Mouse (Mus musculus): Measurements from ENCODE around the gene Vps8. TPM values are rescaled to one million over a fixed set of nuclear protein-coding genes. Genes with fewer than 3 reads are reported as not detected.

Gene Vps8
- polyA plus RNA-seq, 2 experiments: 3.0 to 5.1 TPM

DNA sequence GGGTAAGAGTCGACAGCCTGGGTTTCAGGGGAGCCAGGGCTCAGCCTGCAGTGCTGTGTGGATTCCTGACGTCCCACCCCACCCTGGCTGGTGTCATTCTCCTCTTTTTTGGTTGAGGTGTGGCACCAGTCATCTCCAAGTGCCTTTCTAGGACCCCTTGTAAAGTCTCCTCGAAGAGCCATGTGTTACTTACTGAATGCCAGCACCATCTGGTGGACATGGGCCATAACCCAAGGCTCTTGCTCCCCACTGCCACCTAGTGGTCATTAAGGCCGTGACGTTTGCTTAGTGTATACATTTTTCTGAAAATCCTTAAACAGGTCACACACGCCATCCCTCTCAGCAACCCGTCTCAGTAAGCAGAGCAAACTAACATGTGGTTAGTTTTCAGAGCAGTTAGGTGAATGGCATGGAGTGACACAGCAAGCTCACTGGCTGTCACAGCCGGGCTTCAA, 10.3 kb upstream of the Vps8 start:
- Histone ChIP-seq H3K36me3 (replicated peaks; ENCODE audit: control insufficient read depth, insufficient read depth, low read depth) (no peaks in the 10 kb centered on the region), H3K9ac (replicated peaks) (no peak overlapping the region), H3K4me3 (ENCODE audit: insufficient read depth in 1 of 2, low read depth in 2 of 2, low read length in 2 of 2) (no peak overlapping the region), H3K4me1 (replicated peaks; ENCODE audit: control insufficient read depth in 2 of 2, insufficient read depth in 2 of 2, low read length in 1 of 2) (peaks cover 0 to under 1% of the 10 kb centered on the region in 2 experiments; a peak in 1 of 4 replicates), H3K27ac (no peak overlapping the region), H3K9me3 (ENCODE audit: control insufficient read depth, low read length) (no peaks in the 10 kb centered on the region), H3K4me2 (ENCODE audit: low read depth) (no peak overlapping the region), H3K27me3 (ENCODE audit: control insufficient read depth, insufficient read depth, low read length) (no peaks in the 10 kb centered on the region)
- TF ChIP-seq CTCF (IDR thresholded peaks at IDR 0.05; ENCODE audit: low read depth): peak; percentile 100
- no peak for TF ChIP-seq EP300 (IDR thresholded peaks at IDR 0.05; ENCODE audit: low read depth)
- WGBS (ENCODE audit: insufficient replicate concordance): 17% methylated on average over 8 of the region's 8 CpGs
- ATAC-seq (ENCODE audit: insufficient read depth) (no peak), DNase-seq (ENCODE audit: low read depth in 3 of 3, low spot score in 3 of 3) (peak; percentile 67 to 76 (median 69))

DNA sequence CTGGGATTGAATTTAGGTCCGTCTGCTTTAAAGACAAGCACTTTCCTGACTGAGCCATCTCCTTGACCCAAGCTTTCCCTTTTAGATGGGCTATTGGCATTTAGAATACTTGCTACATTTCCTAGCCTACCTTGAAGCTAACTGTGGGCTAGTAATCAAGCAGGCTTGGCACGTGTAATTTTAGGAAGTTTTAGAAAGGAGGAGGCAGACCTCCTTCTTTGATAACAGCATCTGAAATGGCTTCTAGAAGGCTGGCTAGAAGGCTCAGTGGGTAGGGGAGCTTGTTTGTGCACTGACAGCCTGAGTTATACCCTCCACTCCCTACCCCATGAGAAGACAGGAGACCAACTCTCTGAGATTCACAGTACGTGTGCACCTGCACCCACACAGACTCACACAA, 9.1 kb upstream of the Vps8 start:
- TF ChIP-seq EP300 (IDR thresholded peaks at IDR 0.05; ENCODE audit: low read depth) (no peak), CTCF (IDR thresholded peaks at IDR 0.05; ENCODE audit: low read depth) (no peak)
- H3K27ac ChIP-seq: no peak overlapping the region
- WGBS (ENCODE audit: insufficient replicate concordance): 39% methylated on average over 3 of the region's 3 CpGs

GRCm38 (mm10) chr16:21415128-21415527, 7.8 kb upstream of the Vps8 start:
- Histone ChIP-seq H3K4me2 (ENCODE audit: low read depth) (no peak overlapping the region), H3K36me3 (replicated peaks; ENCODE audit: control insufficient read depth, insufficient read depth, low read depth) (no peaks in the 10 kb centered on the region), H3K27ac (no peak overlapping the region), H3K9me3 (ENCODE audit: control insufficient read depth, low read length) (no peaks in the 10 kb centered on the region), H3K4me3 (ENCODE audit: insufficient read depth in 1 of 2, low read depth in 2 of 2, low read length in 2 of 2) (no peak overlapping the region), H3K27me3 (ENCODE audit: control insufficient read depth, insufficient read depth, low read length) (no peaks in the 10 kb centered on the region), H3K4me1 (replicated peaks; ENCODE audit: control insufficient read depth in 2 of 2, insufficient read depth in 2 of 2, low read length in 1 of 2) (peaks cover 0 to 6% of the 10 kb centered on the region in 2 experiments; a peak in 3 of 4 replicates), H3K9ac (replicated peaks) (no peak overlapping the region)
- DNase-seq (ENCODE audit: low read depth in 3 of 3, low spot score in 3 of 3): no peak
- ATAC-seq (ENCODE audit: insufficient read depth): no peak
- TF ChIP-seq EP300 (IDR thresholded peaks at IDR 0.05; ENCODE audit: low read depth) (no peak), CTCF (IDR thresholded peaks at IDR 0.05; ENCODE audit: low read depth) (no peak)
- 78% methylated on average over 8 of the region's 8 CpGs for WGBS (ENCODE audit: insufficient replicate concordance)

More for the DNA sequence above, 9.1 kb upstream of the Vps8 start:
- ATAC-seq (ENCODE audit: insufficient read depth) (no peak), DNase-seq (ENCODE audit: low read depth in 3 of 3, low spot score in 3 of 3) (no peak)
- Histone ChIP-seq H3K27me3 (ENCODE audit: control insufficient read depth, insufficient read depth, low read length) (no peaks in the 10 kb centered on the region), H3K9ac (replicated peaks) (no peak overlapping the region), H3K9me3 (ENCODE audit: control insufficient read depth, low read length) (no peaks in the 10 kb centered on the region), H3K4me1 (replicated peaks; ENCODE audit: control insufficient read depth in 2 of 2, insufficient read depth in 2 of 2, low read length in 1 of 2) (peaks cover 0 to 6% of the 10 kb centered on the region in 2 experiments; a peak in 3 of 4 replicates), H3K4me2 (ENCODE audit: low read depth) (no peak overlapping the region), H3K4me3 (ENCODE audit: insufficient read depth in 1 of 2, low read depth in 2 of 2, low read length in 2 of 2) (no peak overlapping the region), H3K36me3 (replicated peaks; ENCODE audit: control insufficient read depth, insufficient read depth, low read depth) (no peaks in the 10 kb centered on the region)

GRCm38 (mm10) chr16:21418012-21418411, 4.9 kb upstream of the Vps8 start:
- Histone ChIP-seq H3K9ac (replicated peaks) (no peak overlapping the region), H3K4me1 (replicated peaks; ENCODE audit: control insufficient read depth in 2 of 2, insufficient read depth in 2 of 2, low read length in 1 of 2) (peaks cover 0 to 9% of the 10 kb centered on the region in 2 experiments; a peak in 3 of 4 replicates), H3K36me3 (replicated peaks; ENCODE audit: control insufficient read depth, insufficient read depth, low read depth) (no peaks in the 10 kb centered on the region), H3K27me3 (ENCODE audit: control insufficient read depth, insufficient read depth, low read length) (no peaks in the 10 kb centered on the region), H3K4me2 (ENCODE audit: low read depth) (no peak overlapping the region), H3K4me3 (ENCODE audit: insufficient read depth in 1 of 2, low read depth in 2 of 2, low read length in 2 of 2) (no peak overlapping the region), H3K9me3 (ENCODE audit: control insufficient read depth, low read length) (no peaks in the 10 kb centered on the region), H3K27ac (no peak overlapping the region)
- DNase-seq (ENCODE audit: low read depth in 3 of 3, low spot score in 3 of 3) (peak; percentile 17 to 49 (median 32)), ATAC-seq (ENCODE audit: insufficient read depth) (peak; percentile 24; the same call in 1 of the 2 replicates)
- 43% methylated on average over 5 of the region's 5 CpGs for WGBS (ENCODE audit: insufficient replicate concordance)
- TF ChIP-seq EP300 (IDR thresholded peaks at IDR 0.05; ENCODE audit: low read depth) (no peak), CTCF (IDR thresholded peaks at IDR 0.05; ENCODE audit: low read depth) (no peak)

DNA sequence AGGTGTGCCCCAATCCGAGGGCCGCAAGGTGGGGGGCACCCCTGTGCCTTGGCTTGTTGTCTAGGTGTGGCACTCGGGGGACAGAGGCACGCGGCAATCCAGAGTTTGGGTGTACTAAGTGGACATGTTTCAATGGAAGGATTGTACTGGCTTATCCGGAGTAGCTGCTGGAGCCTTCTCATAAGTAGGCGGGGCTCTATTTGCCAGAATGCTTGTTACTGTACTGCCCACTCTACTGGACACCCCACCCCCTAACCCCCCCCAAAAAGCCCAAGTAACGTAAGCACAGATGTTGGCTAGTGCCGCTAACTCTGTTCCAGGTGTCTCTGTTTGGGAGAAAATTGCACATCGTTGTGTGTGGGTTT, 610 bp downstream of the Vps8 start:
- DNase-seq (ENCODE audit: low read depth in 3 of 3, low spot score in 3 of 3) (peak; percentile 22 to 41 (median 22)), ATAC-seq (ENCODE audit: insufficient read depth) (peak; percentile 50)
- Histone ChIP-seq H3K27ac (peak overlapping the region; percentile 55), H3K9me3 (ENCODE audit: control insufficient read depth, low read length) (no peaks in the 10 kb centered on the region), H3K36me3 (replicated peaks; ENCODE audit: control insufficient read depth, insufficient read depth, low read depth) (no peaks in the 10 kb centered on the region), H3K4me1 (replicated peaks; ENCODE audit: control insufficient read depth in 2 of 2, insufficient read depth in 2 of 2, low read length in 1 of 2) (peaks cover 0 to 5% of the 10 kb centered on the region in 2 experiments; a peak in 2 of 4 replicates), H3K4me3 (ENCODE audit: insufficient read depth in 1 of 2, low read depth in 2 of 2, low read length in 2 of 2) (peak overlapping the region; percentile 74 to 89), H3K27me3 (ENCODE audit: control insufficient read depth, insufficient read depth, low read length) (no peaks in the 10 kb centered on the region), H3K9ac (replicated peaks) (peak overlapping the region; percentile 79), H3K4me2 (ENCODE audit: low read depth) (peak overlapping the region; percentile 92)
- TF ChIP-seq EP300 (IDR thresholded peaks at IDR 0.05; ENCODE audit: low read depth) (no peak), CTCF (IDR thresholded peaks at IDR 0.05; ENCODE audit: low read depth) (no peak)
- under 1% methylated on average over 10 of the region's 10 CpGs for WGBS (ENCODE audit: insufficient replicate concordance)
